Mouse (Mus musculus): ENCODE measurements at regions not wholly inside any gene's neighbourhood (a gene's known extent, or its start where the extent isn't known, plus 50 kb on each side); places are given as distances from the start of the nearest gene placed in this dataset.

GRCm38 (mm10) chr5:118495478-118495760 is 65.1 kb upstream of the Med13l start:
- no peak for DNase-seq (ENCODE audit: low spot score)

- DNase-seq (ENCODE audit: low spot score), result no peak
Measured at GRCm38 (mm10) chr5:118501624-118502023, 58.9 kb upstream of the Med13l start.

- DNase-seq (ENCODE audit: low spot score), result peak; percentile 26
Measured at GRCm38 (mm10) chr5:118502991-118503390, 57.5 kb upstream of the Med13l start.

GRCm38 (mm10) chr5:118504170-118504569 is 56.3 kb upstream of the Med13l start:
- DNase-seq (ENCODE audit: low spot score), result no peak

GRCm38 (mm10) chr5:118504926-118505325 is 55.6 kb upstream of the Med13l start:
- no peak for DNase-seq (ENCODE audit: low spot score)

GRCm38 (mm10) chr5:118509871-118510270 is 50.6 kb upstream of the Med13l start:
- no peak for DNase-seq (ENCODE audit: low spot score)

Measured in layer of hippocampus, adult 11-12 months (tissue).